Mouse (Mus musculus): ENCODE results near the gene Klk9.

Klk9 gene

DNA sequence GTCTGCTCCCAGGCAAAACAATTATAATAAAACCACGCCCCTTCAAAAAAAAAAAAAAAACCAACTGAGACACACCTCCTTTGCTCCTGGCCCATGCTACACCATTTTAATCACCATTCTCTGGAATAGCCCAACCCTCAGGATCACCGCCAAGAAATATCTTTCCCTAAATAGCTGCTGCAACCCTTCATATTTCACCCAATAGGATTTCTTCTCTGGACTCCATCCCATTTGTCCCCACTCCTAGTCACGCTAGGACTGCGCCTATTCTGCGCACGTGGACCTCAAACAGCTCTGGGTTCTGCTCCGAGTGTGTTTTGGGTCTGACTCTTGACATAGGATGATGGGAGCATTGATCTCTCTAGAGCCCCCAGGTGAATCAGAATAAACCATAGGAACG lies 4.7 kb downstream of the Klk9 start:
- ATAC-seq (ENCODE audit: low TSS enrichment), result no peak

DNA sequence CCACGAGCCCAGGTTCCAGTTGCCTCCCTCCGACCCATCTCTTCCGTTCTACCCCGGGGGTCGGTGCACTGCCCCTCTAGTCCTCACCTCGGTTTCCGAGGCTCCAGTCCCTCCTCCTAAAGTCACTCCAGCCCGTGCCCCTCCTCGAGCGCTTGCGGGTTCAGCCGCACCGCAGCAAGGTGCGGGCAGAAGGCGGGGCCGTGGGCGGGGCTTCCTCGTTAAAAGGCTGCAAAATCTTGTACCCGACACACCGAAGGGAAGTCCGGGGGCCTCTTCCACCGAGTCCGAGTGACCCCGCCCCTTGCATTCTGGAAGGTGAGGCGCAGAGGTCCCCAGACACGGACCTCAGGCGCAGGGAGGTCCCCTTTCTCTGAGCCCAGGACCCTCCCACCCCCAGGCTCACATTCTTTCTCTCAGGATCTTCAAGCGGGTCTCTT lies 5.7 kb downstream of the Klk9 start, which contains the start of gene Klk8:
Gene Klk8, plus strand, starts transcription at position 245 of the 437 bp plus-strand sequence.
- ATAC-seq (ENCODE audit: low TSS enrichment), result peak; percentile 34; the same call in 1 of the 2 replicates

- ATAC-seq (ENCODE audit: low TSS enrichment), result no peak
Observed at GRCm38 (mm10) chr7:43797844-43798462, 6.3 kb downstream of the Klk9 start.

GRCm38 (mm10) chr7:43799876-43800275 lies 8.2 kb downstream of the Klk9 start:
- ATAC-seq (ENCODE audit: low TSS enrichment), result no peak

DNA sequence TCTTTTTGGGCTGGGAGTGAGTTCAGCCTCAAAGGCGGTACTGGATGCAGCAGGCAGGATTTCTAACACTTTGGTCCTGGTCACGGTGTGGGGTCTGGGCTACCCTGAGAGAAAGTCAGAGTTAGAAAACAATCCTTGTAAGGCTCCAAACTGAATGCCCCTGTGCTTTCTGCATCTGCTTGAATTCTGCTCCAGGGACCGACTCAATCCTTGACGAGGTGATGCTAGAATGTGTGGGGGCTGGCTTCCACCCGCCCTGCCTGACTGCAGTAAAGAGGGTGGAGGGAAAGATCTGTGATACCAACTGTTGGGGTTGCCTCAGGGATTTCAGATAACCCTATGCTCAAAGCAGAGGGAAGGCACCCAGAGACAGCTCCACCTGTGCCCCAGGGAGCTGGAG lies 19.3 kb downstream of the Klk9 start, which contains the start of gene Klk7:
Gene Klk7, plus strand, starts transcription at position 301 of the 400 bp plus-strand sequence.
- no peak for ATAC-seq (ENCODE audit: low TSS enrichment)

DNA sequence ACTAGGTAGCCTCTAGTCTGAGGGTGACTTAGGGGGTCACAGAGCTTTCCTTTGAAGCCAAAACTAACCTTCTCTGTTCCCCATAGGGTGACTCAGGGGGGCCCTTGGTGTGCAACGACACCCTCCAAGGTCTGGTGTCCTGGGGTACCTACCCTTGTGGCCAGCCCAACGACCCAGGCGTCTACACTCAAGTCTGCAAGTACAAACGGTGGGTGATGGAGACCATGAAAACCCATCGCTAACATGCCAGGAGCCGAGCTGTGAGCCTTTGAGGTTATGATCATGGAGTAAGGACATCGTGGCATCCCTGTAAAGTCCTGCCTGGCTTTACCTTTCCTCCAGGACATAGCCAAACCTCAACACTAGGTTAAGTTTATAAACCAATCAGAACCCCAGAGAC lies 23.5 kb downstream of the Klk9 start:
- no peak for ATAC-seq (ENCODE audit: low TSS enrichment)

DNA sequence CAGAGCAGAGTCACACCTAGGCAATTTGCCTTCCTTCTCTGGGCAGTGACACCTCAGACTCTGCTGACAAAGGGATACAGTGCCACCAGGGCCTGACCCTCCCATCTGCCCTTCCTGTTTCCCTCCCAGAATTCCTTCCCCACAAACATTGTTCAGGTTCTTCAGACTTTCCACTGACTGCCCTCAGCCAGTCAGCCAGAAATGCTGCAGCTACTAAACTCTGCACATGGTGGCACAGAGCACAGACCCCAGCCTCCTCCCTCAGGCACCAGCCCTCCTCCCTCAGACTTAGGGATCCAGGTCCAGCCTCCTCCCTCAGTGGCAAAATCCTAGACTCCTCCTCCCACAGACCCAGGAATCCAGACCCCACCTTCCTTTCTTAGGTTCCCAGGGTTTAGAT lies 25.1 kb downstream of the Klk9 start:
- no peak for ATAC-seq (ENCODE audit: low TSS enrichment)

DNA sequence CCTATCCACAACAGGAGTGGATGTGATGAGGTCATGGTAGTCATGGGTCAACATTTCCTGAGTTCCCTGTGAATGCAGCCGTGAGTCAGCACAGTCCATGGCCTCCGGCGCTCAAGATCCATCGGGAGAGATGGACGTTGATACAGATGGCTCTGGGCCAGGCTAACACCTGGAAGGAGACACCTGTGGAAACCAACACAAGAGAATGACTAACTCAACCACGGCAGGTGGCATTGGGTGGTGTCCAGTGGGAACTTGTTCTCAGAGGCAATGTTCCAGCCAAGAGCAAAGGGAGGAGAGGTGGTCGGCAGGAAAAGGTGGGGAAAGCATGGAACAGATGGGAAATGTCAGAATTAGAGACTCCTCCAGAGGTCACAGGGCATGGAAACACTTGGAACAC lies 29.9 kb downstream of the Klk9 start:
- no peak for ATAC-seq (ENCODE audit: low TSS enrichment)

DNA sequence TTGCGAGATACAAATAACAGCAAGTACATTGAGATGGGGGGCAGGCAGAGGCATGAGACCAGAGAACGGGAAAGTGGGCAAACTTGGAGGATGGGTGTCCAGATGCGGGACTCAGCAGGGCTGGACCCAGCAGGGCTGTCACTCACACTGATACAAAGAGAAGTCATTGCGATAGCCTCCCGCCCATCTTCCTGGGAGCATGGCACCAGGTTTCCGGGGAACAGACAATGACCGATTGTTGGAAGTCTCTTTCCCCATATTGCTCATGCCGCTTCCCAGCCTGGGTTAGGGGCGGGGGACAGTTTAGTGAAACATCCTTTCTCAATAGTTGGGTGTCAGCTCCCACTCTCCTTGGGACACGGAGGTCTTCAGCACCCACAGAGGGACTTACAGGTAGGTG lies 32.5 kb downstream of the Klk9 start, which contains the start of gene Klk6:
Gene Klk6, plus strand, starts transcription at position 301 of the 400 bp plus-strand sequence.
- no peak for ATAC-seq (ENCODE audit: low TSS enrichment)

- ATAC-seq (ENCODE audit: low TSS enrichment), result no peak
Observed at GRCm38 (mm10) chr7:43826056-43826455, 34.4 kb downstream of the Klk9 start.

DNA sequence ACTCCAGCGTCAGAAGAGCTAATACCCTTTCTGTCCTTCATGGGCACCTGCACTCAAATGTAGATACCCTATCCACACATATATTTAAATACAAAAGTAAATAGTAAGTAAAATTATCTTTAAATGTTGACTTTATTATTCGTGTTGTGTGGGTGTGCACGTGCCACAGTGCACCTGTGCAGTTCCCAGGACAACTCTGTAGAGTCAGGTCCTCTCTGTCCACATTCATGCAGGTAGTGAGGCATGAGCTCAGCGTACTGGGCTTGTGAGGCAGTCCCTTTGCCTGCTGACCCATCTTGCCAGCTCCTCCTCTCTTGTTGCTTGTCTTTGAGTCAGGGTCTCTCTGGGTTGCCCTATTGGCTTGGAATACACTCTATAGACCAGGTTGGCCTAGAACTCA lies 36.0 kb downstream of the Klk9 start:
- ATAC-seq (ENCODE audit: low TSS enrichment), result no peak

- ATAC-seq (ENCODE audit: low TSS enrichment), result no peak
Observed at GRCm38 (mm10) chr7:43829006-43829405, 37.3 kb downstream of the Klk9 start.

DNA sequence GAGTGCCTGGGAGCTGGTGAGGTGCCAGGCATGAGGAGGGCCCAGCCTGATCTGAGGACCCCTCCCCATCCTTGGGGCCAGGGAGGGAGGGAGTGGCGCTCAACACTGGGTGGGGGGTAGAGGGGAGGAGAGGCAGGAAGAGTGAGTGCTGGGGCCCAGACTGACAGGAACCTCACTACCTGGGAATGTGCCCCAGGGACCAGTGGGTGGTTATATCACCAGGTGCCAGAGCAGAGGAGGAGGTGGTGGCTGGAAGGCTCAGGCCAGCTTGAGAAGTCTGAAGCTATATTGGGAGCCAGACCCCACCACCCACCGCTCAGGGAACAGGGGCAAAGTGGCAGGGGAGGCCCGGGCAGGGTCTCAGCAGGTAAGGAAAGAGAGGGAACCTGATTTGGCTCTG lies 50.0 kb downstream of the Klk9 start, which contains the start of gene Klk5:
Gene Klk5, plus strand, starts transcription at position 271 of the 400 bp plus-strand sequence.
- no peak for ATAC-seq (ENCODE audit: low TSS enrichment)

DNA sequence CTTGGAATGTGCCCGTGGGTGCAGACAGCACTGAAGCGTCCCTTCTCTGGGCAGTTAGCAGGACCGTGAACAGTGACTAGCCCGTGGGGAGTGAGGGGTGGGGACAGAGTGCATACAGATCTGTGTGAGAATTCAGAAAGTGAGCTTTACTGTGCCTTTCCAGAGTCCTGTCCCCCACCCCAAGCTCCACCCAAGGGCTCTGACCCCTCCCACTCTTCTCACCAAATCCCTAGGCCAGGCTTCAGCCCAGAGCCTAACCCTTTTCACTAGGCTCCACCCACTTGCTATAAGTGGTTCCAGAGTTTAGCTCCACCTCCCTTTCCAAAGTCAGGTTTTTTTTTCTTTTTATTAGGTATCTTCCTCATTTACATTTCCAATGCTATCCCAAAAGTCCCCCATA lies 52.1 kb downstream of the Klk9 start:
- no peak for ATAC-seq (ENCODE audit: low TSS enrichment)
